In genomic region chr7:3299941-3300617, GRCm38 (mm10) we compare ENCODE assay signal across 12 mouse cellular contexts. TPM values are rescaled to one million over a fixed set of nuclear protein-coding genes. Genes with fewer than 3 reads are reported as not detected.
DNase-seq lines count a peak whose midpoint lies in the region; ATAC-seq and TF ChIP-seq lines count a peak whose summit lies in the region.
"Had no signal": no experiment of that assay in that cellular context is flagged by ENCODE, and none has a peak within 500 bp of the region (broad histone marks: within the 10 kb centered on the region; RNA-seq: fewer than 3 reads in every experiment).

No protein-coding gene starts in this region.

- H3K9me3 ChIP-seq in midbrain, postnatal 0 days (ENCODE audit: low read length): no peaks in the 10 kb centered on the region
- no peaks in the 10 kb centered on the region for H3K9me3 ChIP-seq in midbrain, embryonic 16.5 days (replicated peaks; ENCODE audit: control insufficient read depth, low read length, poor library complexity, severe bottlenecking)
- H3K9me3 ChIP-seq in hindbrain, embryonic 10.5 days: peaks cover 5% of the 10 kb centered on the region; the same call in 1 of the 2 replicates
- H3K9me3 ChIP-seq: embryonic facial prominence, embryonic 13.5 days had no signal

- peaks cover 2% of the 10 kb centered on the region; the same call in 1 of the 2 replicates for H3K4me1 ChIP-seq in midbrain, postnatal 0 days (ENCODE audit: insufficient read depth, low read length)
- peaks cover 18% of the 10 kb centered on the region for H3K4me1 ChIP-seq in midbrain, embryonic 16.5 days (ENCODE audit: control insufficient read depth, insufficient read depth, low read length)
- H3K4me1 ChIP-seq in hindbrain, embryonic 10.5 days (replicated peaks): peaks cover 34% of the 10 kb centered on the region

- H3K36me3 ChIP-seq in midbrain, postnatal 0 days (ENCODE audit: insufficient read depth, low read length): peaks cover 31% of the 10 kb centered on the region
- peaks cover 12% of the 10 kb centered on the region for H3K36me3 ChIP-seq in midbrain, embryonic 16.5 days (ENCODE audit: control insufficient read depth, insufficient read depth, low read length)
- peaks cover 35% of the 10 kb centered on the region for H3K36me3 ChIP-seq in hindbrain, embryonic 10.5 days

- ATAC-seq in midbrain, postnatal 0 days (ENCODE audit: low FRiP score): no peak
- ATAC-seq in midbrain, embryonic 16.5 days: no peak
- peak; percentile 42 for ATAC-seq in megakaryocyte progenitor cell, adult 5-6 weeks (replicated peaks; ENCODE audit: poor library complexity)

- WGBS in midbrain, postnatal 0 days: 56% methylated on average over 7 of the region's 7 CpGs
- 50% methylated on average over 7 of the region's 7 CpGs for WGBS in midbrain, embryonic 16.5 days
- WGBS in hindbrain, embryonic 10.5 days: 57% methylated on average over 7 of the region's 7 CpGs

- no peak overlapping the region for H3K4me3 ChIP-seq in midbrain, postnatal 0 days (ENCODE audit: low read depth, low read length)
- no peak overlapping the region for H3K4me3 ChIP-seq in midbrain, embryonic 16.5 days (ENCODE audit: low read depth, low read length)
- no peak overlapping the region for H3K4me3 ChIP-seq in hindbrain, embryonic 10.5 days
- H3K4me3 ChIP-seq: embryonic facial prominence, embryonic 13.5 days had no signal

- H3K4me2 ChIP-seq in midbrain, postnatal 0 days (ENCODE audit: low read depth, low read length, poor library complexity, severe bottlenecking): no peak overlapping the region
- H3K4me2 ChIP-seq in midbrain, embryonic 16.5 days (ENCODE audit: low read length): no peak overlapping the region
- H3K4me2 ChIP-seq: embryonic facial prominence, embryonic 13.5 days had no signal

- H3K27ac ChIP-seq in midbrain, postnatal 0 days (ENCODE audit: low read depth, low read length): no peak overlapping the region
- H3K27ac ChIP-seq in midbrain, embryonic 16.5 days (ENCODE audit: low read length): no peak overlapping the region
- H3K27ac ChIP-seq in hindbrain, embryonic 10.5 days: no peak overlapping the region
- H3K27ac ChIP-seq: embryonic facial prominence, embryonic 13.5 days had no signal

- H3K27me3 ChIP-seq in midbrain, postnatal 0 days (ENCODE audit: insufficient read depth, low read length): no peaks in the 10 kb centered on the region
- H3K27me3 ChIP-seq in midbrain, embryonic 16.5 days (ENCODE audit: control insufficient read depth, insufficient read depth, low read depth, low read length): peaks cover 12% of the 10 kb centered on the region; the same call in 1 of the 2 replicates
- H3K27me3 ChIP-seq in hindbrain, embryonic 10.5 days (ENCODE audit: insufficient read depth, poor library complexity, severe bottlenecking): peaks cover 49% of the 10 kb centered on the region

- no peak overlapping the region for H3K9ac ChIP-seq in midbrain, postnatal 0 days (replicated peaks; ENCODE audit: low read length, poor library complexity, severe bottlenecking)
- no peak overlapping the region for H3K9ac ChIP-seq in midbrain, embryonic 16.5 days (ENCODE audit: low read depth, low read length)
- H3K9ac ChIP-seq: embryonic facial prominence, embryonic 13.5 days had no signal

- DNase-seq in heart, adult 18-20 months: peak; percentile 38 to 40
- no peak for DNase-seq in heart, adult 8-10 months (ENCODE audit: low spot score)
- DNase-seq in midbrain, postnatal 0 days (ENCODE audit: low spot score): peak; percentile 28
- peak; percentile 93 for DNase-seq in ZHBTc4 (ENCODE audit: low read depth, low spot score)
- no peak for DNase-seq in hindbrain, embryonic 10.5 days (ENCODE audit: low spot score)
- no peak for DNase-seq in gastrocnemius, postnatal 10 days
- DNase-seq: thymus, adult 2 months had no signal

- TF ChIP-seq CTCF in midbrain, postnatal 0 days (IDR thresholded peaks at IDR 0.05): peak; percentile 54

RNA-seq across cellular contexts. Expression of gene Prkcg, which starts 11.1 kb away (rescaled TPM):
- total RNA-seq in heart, adult 18-20 months (2021): 1 to 10 TPM in 1 of 2 experiments, under 1 TPM in 1; 0.85 to 1.2 TPM
- 1 to 10 TPM in 2 of 4 experiments, under 1 TPM in 2; 0.57 to 1.8 (median 1.1) TPM for total RNA-seq in heart, adult 8-10 months (2022)
- total RNA-seq in midbrain, postnatal 0 days (2014; rRNA removed): 11.5 and 12.5 TPM in 2 replicates
- polyA plus RNA-seq in midbrain, postnatal 0 days (2015; fragmentation: Nextera tagmentation; extraction: Ambion mirVana): 6.0 and 7.4 TPM in 2 replicates
- 3.3 and 3.8 TPM in 2 replicates for polyA plus RNA-seq in midbrain, embryonic 16.5 days (2015; fragmentation: Nextera tagmentation; extraction: Ambion mirVana)
- total RNA-seq in megakaryocyte progenitor cell, adult 5-6 weeks (2015): 0.10 and 0.32 TPM in 2 replicates
- not detected in 2 replicates for total RNA-seq in megakaryocyte progenitor cell, adult 5-6 weeks (2017)
- 0.30 and 0.47 TPM in 2 replicates for polyA plus RNA-seq in hindbrain, embryonic 10.5 days (2016; fragmentation: Nextera tagmentation; extraction: Ambion mirVana)
- total RNA-seq in gastrocnemius, postnatal 10 days (2021): 1 to 10 TPM; 2.2 to 4.5 TPM

RNA-seq across cellular contexts. Expression of gene Myadm, which starts 11.2 kb away (rescaled TPM):
- total RNA-seq in heart, adult 18-20 months (2021): 100 to 1,000 TPM; 109 to 122 TPM
- 100 to 1,000 TPM in 3 of 4 experiments, 10 to 100 TPM in 1; 93.9 to 139 (median 128) TPM for total RNA-seq in heart, adult 8-10 months (2022)
- total RNA-seq in midbrain, postnatal 0 days (2014; rRNA removed): 27.4 and 39.4 TPM in 2 replicates
- polyA plus RNA-seq in midbrain, postnatal 0 days (2015; fragmentation: Nextera tagmentation; extraction: Ambion mirVana): 24.2 and 27.2 TPM in 2 replicates
- polyA plus RNA-seq in midbrain, embryonic 16.5 days (2015; fragmentation: Nextera tagmentation; extraction: Ambion mirVana): 32.7 and 36.4 TPM in 2 replicates
- 12.8 and 13.8 TPM in 2 replicates for total RNA-seq in megakaryocyte progenitor cell, adult 5-6 weeks (2015)
- 3.2 and 3.7 TPM in 2 replicates for total RNA-seq in megakaryocyte progenitor cell, adult 5-6 weeks (2017)
- polyA plus RNA-seq in hindbrain, embryonic 10.5 days (2016; fragmentation: Nextera tagmentation; extraction: Ambion mirVana): 33.1 and 37.7 TPM in 2 replicates
- 100 to 1,000 TPM in 1 of 2 experiments, 10 to 100 TPM in 1; 71.6 to 100 TPM for total RNA-seq in gastrocnemius, postnatal 10 days (2021)

RNA-seq across cellular contexts. Expression of gene Cacng7, which starts 32.7 kb away (rescaled TPM):
- 1 to 10 TPM; 3.7 to 4.6 TPM for total RNA-seq in heart, adult 18-20 months (2021)
- total RNA-seq in heart, adult 8-10 months (2022): 1 to 10 TPM; 3.0 to 3.6 (median 3.3) TPM
- total RNA-seq in midbrain, postnatal 0 days (2014; rRNA removed): 78.5 and 115 TPM in 2 replicates
- polyA plus RNA-seq in midbrain, postnatal 0 days (2015; fragmentation: Nextera tagmentation; extraction: Ambion mirVana): 2.9 and 3.7 TPM in 2 replicates
- polyA plus RNA-seq in midbrain, embryonic 16.5 days (2015; fragmentation: Nextera tagmentation; extraction: Ambion mirVana): 2.6 and 3.0 TPM in 2 replicates
- not detected in 2 replicates for total RNA-seq in megakaryocyte progenitor cell, adult 5-6 weeks (2015)
- total RNA-seq in megakaryocyte progenitor cell, adult 5-6 weeks (2017): not detected in 2 replicates
- 2.2 TPM in 2 replicates for polyA plus RNA-seq in hindbrain, embryonic 10.5 days (2016; fragmentation: Nextera tagmentation; extraction: Ambion mirVana)
- total RNA-seq in gastrocnemius, postnatal 10 days (2021): 10 to 100 TPM in 1 of 2 experiments, 1 to 10 TPM in 1; 9.7 to 10.2 TPM
- total RNA-seq: neutrophil, adult 5-6 weeks had no signal

RNA-seq across cellular contexts. Expression of gene Nlrp12, which starts 50.5 kb away (rescaled TPM):
- total RNA-seq in heart, adult 18-20 months (2021): not detected
- under 1 TPM in 1 of 4 experiments, not detected in 3; 0.12 TPM for total RNA-seq in heart, adult 8-10 months (2022)
- total RNA-seq in midbrain, postnatal 0 days (2014; rRNA removed): 0.05 and 0.16 TPM in 2 replicates
- 0.09 TPM in 1 of 2 replicates, not detected in the other for polyA plus RNA-seq in midbrain, postnatal 0 days (2015; fragmentation: Nextera tagmentation; extraction: Ambion mirVana)
- 0.10 TPM in 1 of 2 replicates, not detected in the other for polyA plus RNA-seq in midbrain, embryonic 16.5 days (2015; fragmentation: Nextera tagmentation; extraction: Ambion mirVana)
- 0.83 and 1.4 TPM in 2 replicates for total RNA-seq in megakaryocyte progenitor cell, adult 5-6 weeks (2015)
- total RNA-seq in megakaryocyte progenitor cell, adult 5-6 weeks (2017): 2.3 and 2.7 TPM in 2 replicates
- polyA plus RNA-seq in hindbrain, embryonic 10.5 days (2016; fragmentation: Nextera tagmentation; extraction: Ambion mirVana): not detected in 2 replicates
- total RNA-seq in gastrocnemius, postnatal 10 days (2021): under 1 TPM in 1 of 2 experiments, not detected in 1; 0.09 TPM
- polyA plus RNA-seq: embryonic facial prominence, embryonic 13.5 days; heart, embryonic 14.5 days had no signal

Comparison
In these comparisons a context has a peak if more than half of its experiments do, and no peak if none do; other contexts are left out.
1. DNase-seq: peak in heart, adult 18-20 months (2 of 2), midbrain, postnatal 0 days (single experiment) and ZHBTc4 (single experiment); none in heart, adult 8-10 months (single experiment), hindbrain, embryonic 10.5 days (single experiment) and gastrocnemius, postnatal 10 days (single experiment).